Comparison of ENCODE assay signal across 9 mouse cellular contexts in the genomic region with DNA sequence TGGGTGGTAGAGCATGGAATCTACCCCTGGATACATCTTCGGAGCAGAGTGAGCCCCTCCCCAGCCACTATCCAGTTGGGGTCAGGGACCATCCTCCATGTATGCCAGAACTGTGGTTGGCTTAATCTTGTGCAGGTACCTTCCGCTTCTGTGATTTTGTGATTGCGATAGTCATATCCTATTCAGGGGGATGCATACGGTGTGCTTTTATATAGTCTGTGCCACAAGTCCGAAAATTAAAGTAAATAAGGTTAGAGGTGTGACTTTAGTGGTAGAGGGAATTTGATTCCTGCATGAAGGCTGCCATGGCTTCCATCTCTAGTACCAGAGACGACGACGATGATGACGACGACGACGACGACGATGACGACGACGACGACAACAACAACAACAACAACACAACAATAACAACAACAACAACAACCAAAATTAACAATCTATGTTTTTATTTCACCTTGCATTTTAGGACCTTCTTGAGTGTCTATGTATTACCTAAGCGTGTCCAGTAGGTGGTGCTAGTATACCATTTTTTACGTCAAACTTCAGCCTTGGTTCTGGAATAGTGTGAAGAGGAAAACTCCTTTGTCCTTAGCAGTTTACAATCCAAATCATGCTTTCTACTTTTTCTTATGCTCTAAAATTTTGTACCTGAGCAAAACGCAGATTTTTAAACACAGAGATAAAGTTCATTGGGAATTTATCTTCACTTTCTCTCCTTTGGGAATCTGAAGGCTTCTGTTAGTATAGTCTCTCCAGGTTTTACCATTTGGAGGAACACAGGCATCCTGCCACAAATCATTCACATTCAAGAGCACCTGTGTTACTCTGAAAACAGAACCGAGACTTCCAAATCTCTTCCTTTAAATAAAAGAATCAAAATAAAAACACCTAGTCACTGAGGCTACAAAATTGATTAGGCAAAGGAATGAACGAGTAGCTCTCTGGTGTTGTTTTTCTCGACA.
DNase-seq lines count a peak whose midpoint lies in the region; ATAC-seq lines count a peak whose summit lies in the region.
"Had no signal": no experiment of that assay in that cellular context is flagged by ENCODE, and none has a peak within 500 bp of the region (broad histone marks: within the 10 kb centered on the region; RNA-seq: fewer than 3 reads in every experiment).

No protein-coding gene starts in this region.

- DNase-seq in gastrocnemius, adult 18-20 months (ENCODE audit: low spot score) = peak; percentile 9
- no peak for DNase-seq in gastrocnemius, postnatal 14 days
- peak; percentile 13 for DNase-seq in thymus, postnatal 0 days (ENCODE audit: low spot score)
- DNase-seq in thymus, postnatal 25 days = no peak
- no peak for DNase-seq in urinary bladder, adult 18-20 months (ENCODE audit: low spot score in 2 of 2)
- no peak for DNase-seq in Muller cell, postnatal 12 days (ENCODE audit: inconsistent ontology term)
- DNase-seq: liver, embryonic 13.5 days had no signal

- H3K27ac ChIP-seq in hindbrain, embryonic 13.5 days = no peak overlapping the region
- H3K27ac ChIP-seq in neural tube, embryonic 13.5 days (replicated peaks) = no peak overlapping the region
- H3K27ac ChIP-seq: liver, embryonic 13.5 days had no signal

- no peaks in the 10 kb centered on the region for H3K27me3 ChIP-seq in hindbrain, embryonic 13.5 days
- H3K27me3 ChIP-seq in neural tube, embryonic 13.5 days = no peaks in the 10 kb centered on the region
- H3K27me3 ChIP-seq: liver, embryonic 13.5 days had no signal

- H3K4me1 ChIP-seq in hindbrain, embryonic 13.5 days (replicated peaks) = no peaks in the 10 kb centered on the region
- H3K4me1 ChIP-seq in neural tube, embryonic 13.5 days (replicated peaks) = no peaks in the 10 kb centered on the region
- H3K4me1 ChIP-seq: liver, embryonic 13.5 days had no signal

- intact Hi-C loops in gastrocnemius, postnatal 14 days (cut with DNase I; ENCODE audit: low total_unique reads) = loop anchor here (5.0 kb wide), 1 partner anchor 390 kb away; no protein-coding TSS in a partner anchor

- H3K9me3 ChIP-seq in hindbrain, embryonic 13.5 days = no peaks in the 10 kb centered on the region
- H3K9me3 ChIP-seq in neural tube, embryonic 13.5 days = no peaks in the 10 kb centered on the region
- H3K9me3 ChIP-seq: liver, embryonic 13.5 days had no signal

- no peak overlapping the region for H3K4me2 ChIP-seq in hindbrain, embryonic 13.5 days
- H3K4me2 ChIP-seq in neural tube, embryonic 13.5 days = no peak overlapping the region
- H3K4me2 ChIP-seq: liver, embryonic 13.5 days had no signal

- H3K9ac ChIP-seq in hindbrain, embryonic 13.5 days = no peak overlapping the region
- no peak overlapping the region for H3K9ac ChIP-seq in neural tube, embryonic 13.5 days
- H3K9ac ChIP-seq: liver, embryonic 13.5 days had no signal

- H3K4me3 ChIP-seq in hindbrain, embryonic 13.5 days = no peak overlapping the region
- H3K4me3 ChIP-seq in neural tube, embryonic 13.5 days = no peak overlapping the region
- H3K4me3 ChIP-seq: liver, embryonic 13.5 days had no signal

- 34% methylated on average over 24 of the region's 24 CpGs for whole genome bisulfite sequencing in hindbrain, embryonic 13.5 days
- WGBS in neural tube, embryonic 13.5 days = 34% methylated on average over 24 of the region's 24 CpGs

- no peaks in the 10 kb centered on the region for H3K36me3 ChIP-seq in hindbrain, embryonic 13.5 days
- H3K36me3 ChIP-seq in neural tube, embryonic 13.5 days = no peaks in the 10 kb centered on the region
- H3K36me3 ChIP-seq: liver, embryonic 13.5 days had no signal

- ATAC-seq in hindbrain, embryonic 13.5 days (ENCODE audit: low FRiP score) = peak; percentile 81
- peak; percentile 50; the same call in 1 of the 2 replicates for ATAC-seq in neural tube, embryonic 13.5 days (ENCODE audit: low read depth)

Comparison
In these comparisons a context has a peak if more than half of its experiments do, and no peak if none do; other contexts are left out.
1. DNase-seq: peak in gastrocnemius, adult 18-20 months (single experiment) and thymus, postnatal 0 days (single experiment); none in gastrocnemius, postnatal 14 days (single experiment), thymus, postnatal 25 days (single experiment), urinary bladder, adult 18-20 months (0 of 2) and Muller cell, postnatal 12 days (single experiment).